Mouse (Mus musculus): ENCODE measurements around the gene 2310034G01Rik.

2310034G01Rik gene

GRCm38 (mm10) chr19:46357344-46358280, 7.5 kb upstream of the 2310034G01Rik start:
- DNase-seq, result peak; percentile 36

DNA sequence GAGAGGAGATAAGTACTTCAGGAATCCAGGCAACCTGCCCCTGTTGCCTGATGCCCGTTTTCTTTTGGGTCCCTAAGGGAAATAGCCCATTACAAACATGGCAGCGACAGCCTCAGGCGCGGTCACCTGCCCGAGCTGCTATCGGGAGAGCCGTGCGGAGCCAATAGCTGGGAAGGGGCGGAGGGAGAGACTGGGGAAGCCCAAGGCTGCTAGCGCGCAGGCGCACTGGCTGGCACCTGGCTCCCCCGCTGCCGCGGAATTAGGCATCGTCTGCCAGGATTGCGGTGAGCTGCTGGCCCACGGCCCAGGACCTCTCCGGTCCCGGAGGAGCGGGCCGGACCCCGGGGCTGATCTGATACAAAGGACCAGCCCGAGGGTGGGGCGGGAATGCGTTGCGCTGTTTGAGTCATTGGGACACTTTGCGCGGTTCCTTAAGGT, 6.6 kb upstream of the 2310034G01Rik start:
- DNase-seq, result peak; percentile 97

DNA sequence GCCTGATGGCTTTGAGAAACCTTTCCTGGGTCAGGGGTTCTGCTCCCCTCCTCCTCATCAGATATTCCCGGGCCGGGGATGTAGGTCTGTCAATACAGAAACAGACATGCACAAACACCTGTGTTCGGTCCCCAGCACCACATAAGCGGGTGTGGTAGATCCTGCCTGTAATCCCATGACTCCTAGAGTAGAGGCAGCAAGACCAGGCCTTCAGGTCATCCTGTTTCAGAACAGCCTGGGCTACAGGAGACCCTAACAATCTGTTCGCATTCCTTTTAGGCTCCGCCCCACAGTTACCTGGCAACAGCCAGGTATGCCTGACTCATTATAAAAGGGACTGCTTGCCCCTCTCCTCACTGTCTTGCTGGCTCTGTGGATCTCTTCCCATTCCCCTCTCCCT, 552 bp downstream of the 2310034G01Rik start:
- peak; percentile 65 for DNase-seq

DNA sequence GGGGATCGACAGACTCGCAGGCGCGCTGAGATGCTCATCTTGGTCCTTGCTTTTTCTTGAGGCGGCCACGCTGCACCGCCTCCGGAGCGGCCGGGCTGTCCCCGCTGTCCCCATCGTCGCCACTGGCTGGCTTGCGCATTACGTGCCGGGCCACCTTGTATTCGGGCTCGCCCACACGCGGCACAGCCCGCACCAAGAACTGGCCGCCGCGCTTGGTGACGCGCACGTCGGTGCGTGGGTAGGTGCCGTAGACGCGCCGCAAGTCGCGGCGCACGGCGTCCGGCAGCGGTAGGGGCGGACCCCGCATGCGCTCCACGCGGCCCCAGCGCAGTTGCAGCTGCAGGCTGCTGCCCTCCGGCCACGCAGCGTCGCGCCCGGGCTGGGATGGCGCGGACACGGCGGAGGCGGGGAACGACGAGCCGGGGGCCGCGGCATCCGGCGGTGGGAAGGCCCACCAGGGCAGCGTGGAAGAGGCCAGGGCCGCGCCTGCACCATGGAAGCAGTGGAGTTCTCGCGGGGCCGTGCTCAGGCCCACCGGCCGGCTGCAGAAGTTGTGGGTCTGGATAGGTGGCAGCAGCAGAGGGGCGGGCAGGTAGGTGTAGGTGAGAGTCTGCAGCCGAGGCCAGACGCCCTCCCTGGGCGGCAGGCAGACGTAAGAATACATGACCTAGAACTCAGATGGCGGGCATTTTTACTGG, 1.2 kb downstream of the 2310034G01Rik start:
- peak; percentile 94 for DNase-seq

DNA sequence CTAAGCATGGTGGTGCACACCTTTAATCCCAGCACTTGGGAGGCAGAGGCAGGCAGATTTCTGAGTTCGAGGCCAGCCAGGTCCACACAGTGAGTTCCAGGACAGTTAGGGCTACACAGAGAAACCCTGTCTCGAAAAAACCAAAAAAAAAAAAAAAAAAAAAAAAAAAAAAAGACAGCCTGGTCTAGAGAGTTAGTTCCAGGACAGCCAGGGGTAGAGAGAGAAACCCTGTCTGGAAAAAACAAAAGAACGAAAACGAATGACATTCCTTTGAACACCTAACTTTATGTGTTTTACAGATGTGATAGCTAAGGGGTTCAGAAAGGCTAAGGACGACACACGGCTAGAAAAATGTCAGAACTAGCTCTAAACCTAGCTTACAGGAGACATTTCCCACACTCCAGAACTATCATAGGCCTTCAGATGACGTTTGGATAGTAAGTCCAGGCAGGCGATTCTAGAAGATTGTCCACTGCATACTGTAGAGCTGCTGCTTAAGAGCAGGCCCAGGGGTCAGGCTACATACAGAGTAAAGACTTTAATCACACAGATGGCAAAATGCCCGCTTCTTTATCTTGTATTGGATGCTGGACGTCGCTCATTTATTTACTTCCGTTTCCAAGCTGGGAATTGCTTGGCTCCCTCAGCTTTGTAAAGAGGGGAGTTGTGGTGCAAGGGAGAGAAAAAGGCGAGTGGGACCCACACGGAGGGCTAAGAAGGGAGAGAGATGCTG, 2.0 kb downstream of the 2310034G01Rik start:
- peak; percentile 53 for DNase-seq

DNA sequence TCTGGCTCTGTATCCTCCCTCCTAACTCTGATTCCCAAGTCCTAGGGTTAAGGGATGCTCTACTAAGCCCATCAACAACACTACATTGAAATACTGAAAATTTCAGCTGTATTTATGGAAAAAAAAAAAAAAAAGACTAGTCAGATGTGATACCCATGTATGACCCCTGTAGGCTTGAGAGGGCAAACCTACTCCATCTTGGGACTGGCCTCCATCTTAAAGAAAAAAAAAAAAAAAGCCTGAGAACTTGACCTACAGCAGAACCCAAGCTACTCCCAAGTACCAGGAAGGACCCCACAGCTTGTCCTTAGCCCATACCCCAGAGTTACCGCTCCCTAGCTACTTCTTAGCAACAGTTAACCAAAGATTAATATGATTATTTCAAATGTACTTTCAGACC, 3.0 kb downstream of the 2310034G01Rik start:
- peak; percentile 6 for DNase-seq

- DNase-seq, result no peak
These were observed 5.2 kb downstream of the 2310034G01Rik start for GRCm38 (mm10) chr19:46344710-46345419.

DNA sequence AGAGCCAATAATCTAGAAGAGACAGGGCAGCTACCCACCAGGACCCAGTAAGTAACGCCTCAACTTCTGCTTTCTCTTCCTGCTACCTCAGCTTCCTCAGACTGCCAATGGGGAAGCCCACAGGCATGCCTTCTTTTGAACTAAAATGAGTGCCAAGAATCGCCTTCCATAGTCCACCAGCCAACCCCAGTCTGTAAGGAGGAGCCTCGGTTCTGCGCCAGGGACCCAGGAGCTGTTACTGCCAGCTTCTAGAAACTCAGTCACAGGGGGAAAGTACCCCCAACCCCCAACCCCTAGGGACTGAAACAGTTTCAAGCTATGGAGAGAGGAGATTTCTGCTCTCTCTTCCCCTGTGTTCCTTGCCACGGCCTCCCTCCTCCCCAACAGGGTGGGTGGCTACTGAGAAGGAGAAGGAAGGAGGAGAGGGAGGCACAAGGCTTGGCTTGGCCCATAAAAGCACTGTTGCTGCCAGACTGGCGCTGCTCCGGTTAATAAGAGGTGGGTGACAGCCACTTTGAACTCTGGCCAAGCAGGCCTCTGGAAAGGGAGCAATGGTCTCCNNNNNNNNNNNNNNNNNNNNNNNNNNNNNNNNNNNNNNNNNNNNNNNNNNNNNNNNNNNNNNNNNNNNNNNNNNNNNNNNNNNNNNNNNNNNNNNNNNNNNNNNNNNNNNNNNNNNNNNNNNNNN, 10.7 kb downstream of the 2310034G01Rik start:
- peak; percentile 77 for DNase-seq

DNA sequence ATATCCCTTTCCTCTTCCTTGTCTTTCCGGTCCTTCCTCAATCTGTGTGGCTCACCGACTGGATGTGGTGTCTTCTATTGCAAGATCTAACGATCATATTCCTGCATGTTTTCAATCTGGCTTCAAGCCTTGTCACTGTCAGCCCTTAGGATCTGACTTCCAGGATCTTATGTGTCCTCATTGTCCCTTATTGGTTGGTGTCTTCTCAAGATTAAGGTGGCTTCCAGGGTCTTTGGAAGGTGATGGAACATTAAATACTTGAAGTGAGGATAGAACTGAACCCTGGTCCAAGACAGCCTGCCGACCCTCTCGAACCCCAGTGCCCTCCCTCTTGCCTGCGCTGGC, 11.2 kb downstream of the 2310034G01Rik start:
- DNase-seq, result no peak

DNA sequence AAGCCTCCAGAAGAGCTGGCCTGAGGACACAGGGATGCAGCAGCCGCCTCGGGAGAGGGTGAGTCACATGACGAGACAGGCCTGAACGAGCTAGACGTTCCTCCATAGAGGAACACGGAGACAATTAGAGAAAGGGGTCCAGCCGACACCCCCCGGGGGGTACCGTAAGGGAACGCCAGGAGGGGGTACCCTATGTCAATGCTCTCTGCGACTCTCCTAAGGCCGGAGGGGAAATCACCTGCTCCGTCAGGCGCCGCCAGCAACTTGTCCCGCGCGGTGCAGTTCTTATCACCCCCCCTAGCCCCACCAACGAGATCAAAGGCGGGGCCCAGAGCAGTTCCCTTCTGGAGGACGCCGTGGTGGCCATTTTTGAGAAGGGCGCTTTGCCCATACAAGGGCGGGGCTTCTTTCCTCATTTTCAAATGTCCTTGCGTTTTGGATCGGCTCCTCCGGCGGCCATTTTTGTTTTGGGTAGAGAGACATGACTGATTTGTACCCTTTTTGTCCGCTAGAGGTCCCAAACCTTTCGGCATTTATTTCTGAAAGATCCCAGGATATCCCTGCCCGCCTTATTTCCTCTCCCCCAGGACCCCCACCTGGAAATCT, 11.7 kb downstream of the 2310034G01Rik start, which contains the start of gene Cuedc2:
Gene Cuedc2, minus strand, starts transcription at position 372 of the 606 bp plus-strand sequence.
- DNase-seq, result peak; percentile 98

DNA sequence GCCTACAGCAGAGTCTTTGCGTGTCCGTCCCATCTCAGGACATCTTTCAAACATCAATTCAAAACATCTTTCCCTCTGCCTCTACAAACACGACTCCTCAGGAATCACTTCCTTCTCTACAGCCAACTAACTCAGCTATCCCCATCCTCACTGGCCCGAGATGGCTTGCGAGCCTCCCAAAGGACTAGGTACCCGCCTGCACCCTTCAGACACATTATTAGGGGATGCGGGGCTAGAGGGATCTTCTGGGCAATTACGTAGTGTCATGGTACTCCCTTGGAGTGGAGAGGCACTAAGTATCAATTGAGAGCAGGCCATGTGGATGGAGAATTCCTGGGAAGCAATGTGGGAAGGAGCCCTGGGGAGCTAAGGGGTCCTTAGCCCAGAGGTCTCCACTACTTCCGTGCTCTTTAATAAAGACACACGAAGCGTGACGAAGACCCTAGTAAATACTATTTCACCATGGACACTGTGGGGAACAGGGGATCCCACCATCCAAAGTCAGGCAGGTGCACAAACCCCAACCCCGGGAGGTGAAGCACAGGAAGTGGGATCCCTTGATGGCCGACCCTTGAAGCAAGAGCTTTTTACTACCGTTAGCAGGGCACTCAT, 12.3 kb downstream of the 2310034G01Rik start:
- DNase-seq, result no peak

GRCm38 (mm10) chr19:46333906-46334305, 16.2 kb downstream of the 2310034G01Rik start:
- peak; percentile 85 for DNase-seq

- peak; percentile 62 for DNase-seq
These were observed 17.3 kb downstream of the 2310034G01Rik start for GRCm38 (mm10) chr19:46332721-46333339.

DNA sequence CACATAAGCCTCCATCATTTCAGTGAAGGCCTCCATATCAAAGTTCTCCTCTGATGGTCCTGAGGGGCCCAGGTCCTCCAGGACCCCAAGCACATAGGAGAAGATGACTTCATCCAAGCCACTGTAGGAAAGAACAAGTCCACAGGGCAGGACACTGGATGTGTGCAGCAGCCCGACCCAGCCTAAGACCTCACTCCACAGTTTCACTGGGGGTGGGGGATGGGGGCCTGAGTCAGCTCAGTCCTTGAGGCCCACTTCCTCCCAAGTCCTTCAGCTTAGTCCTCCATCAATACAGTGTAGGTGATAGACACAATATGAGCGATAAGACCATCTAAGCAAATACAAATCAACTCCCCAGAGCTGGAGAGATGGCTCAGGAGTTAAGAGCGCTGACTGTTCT, 18.2 kb downstream of the 2310034G01Rik start:
- peak; percentile 46 for DNase-seq

DNA sequence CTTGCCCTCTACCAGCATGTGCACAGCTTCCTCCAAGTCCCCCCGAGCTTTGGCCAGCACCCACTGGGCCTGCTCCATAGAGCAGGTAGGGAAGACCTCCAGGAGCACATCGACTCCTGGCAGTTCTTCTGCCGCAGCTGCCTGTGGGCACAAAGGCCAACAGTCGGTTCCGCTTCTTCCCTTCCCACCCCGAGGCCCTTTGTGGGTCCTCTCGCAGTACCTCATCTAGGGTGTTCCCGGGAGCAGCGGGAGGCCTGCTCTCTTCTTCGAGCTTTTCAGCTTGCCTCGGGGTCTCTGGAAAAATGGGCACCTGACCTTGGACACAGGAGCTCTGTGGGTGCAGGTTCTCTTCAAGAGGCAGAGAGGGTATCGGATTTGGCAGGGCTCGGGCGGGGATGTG, 18.8 kb downstream of the 2310034G01Rik start:
- DNase-seq, result peak; percentile 67

DNA sequence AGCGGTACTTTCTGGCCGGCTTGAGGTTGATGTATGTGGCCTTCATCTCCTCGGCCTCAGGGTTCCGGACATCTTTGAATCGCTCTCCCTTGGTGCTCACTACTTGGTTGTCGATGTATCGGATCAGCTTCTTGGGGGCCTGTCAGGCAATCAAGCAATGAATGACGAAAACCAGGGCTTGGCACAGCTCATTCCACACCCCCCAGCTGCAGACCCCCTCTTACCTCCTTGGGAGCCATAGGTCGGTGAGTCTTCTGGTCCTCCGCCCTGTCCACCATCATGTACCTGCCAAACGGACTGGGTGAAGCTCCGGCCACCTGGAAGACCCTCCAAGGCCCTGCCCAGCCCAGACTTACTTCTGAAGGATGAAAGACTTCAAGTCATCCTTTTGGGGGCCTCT, 19.4 kb downstream of the 2310034G01Rik start:
- DNase-seq, result peak; percentile 70

DNA sequence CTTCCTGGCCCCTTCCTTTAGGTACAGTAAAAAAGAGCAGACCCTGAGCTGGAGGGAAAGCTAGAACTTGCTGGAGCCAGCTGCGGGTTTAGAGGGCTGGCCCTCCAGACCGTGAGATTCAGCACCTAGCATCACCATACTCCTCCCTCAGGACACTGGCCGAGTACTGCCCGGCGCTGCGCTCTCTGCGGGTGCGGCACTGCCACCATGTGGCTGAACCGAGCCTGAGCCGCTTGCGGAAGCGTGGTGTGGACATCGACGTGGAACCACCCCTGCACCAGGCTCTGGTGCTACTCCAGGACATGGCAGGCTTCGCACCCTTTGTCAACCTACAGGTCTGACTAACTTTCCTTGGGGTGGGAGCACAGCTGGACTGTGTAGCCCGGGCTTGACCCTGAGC, 20.2 kb downstream of the 2310034G01Rik start:
- DNase-seq, result peak; percentile 88

GRCm38 (mm10) chr19:46329031-46329641, 21.0 kb downstream of the 2310034G01Rik start:
- peak; percentile 80 for DNase-seq

GRCm38 (mm10) chr19:46328081-46329030, 21.7 kb downstream of the 2310034G01Rik start, which contains the start of gene Fbxl15:
Fbxl15 (plus strand) TSS chr19:46328184.
- peak; percentile 98 for DNase-seq

All from cerebellum, adult 9-11 months (tissue).